Mouse (Mus musculus) limb, embryonic 12.5 days (tissue): ENCODE data around the gene Xcr1. TPM values are rescaled to one million over a fixed set of nuclear protein-coding genes. Genes with fewer than 3 reads are reported as not detected.

ENCODE experiments used
- ATAC-seq: fragments of 200-750 bp; cut with Nextera tagmentation; 2 replicates; pipeline ENCODE4 v1.8.0; 2017; ENCODE audit warnings: low read depth, moderate TSS enrichment; ENCODE audit not compliant: insufficient number of reproducible peaks, insufficient read depth, low FRiP score, low TSS enrichment
- H3K27ac ChIP-seq: fragments of 300-500 bp; sonication (generic); 2 replicates; pipeline ENCODE4 v1.5.1; 2016; ENCODE audit warnings: mild to moderate bottlenecking, moderate library complexity
- H3K27me3 ChIP-seq: fragments of 300-500 bp; sonication (generic); 2 replicates; pipeline ENCODE4 v1.6.1; 2016; ENCODE audit warnings: mild to moderate bottlenecking, moderate library complexity
- H3K36me3 ChIP-seq: fragments of 300-500 bp; sonication (generic); 2 replicates; pipeline ENCODE4 v1.6.1; 2016; ENCODE audit warnings: mild to moderate bottlenecking, moderate library complexity
- H3K4me1 ChIP-seq: fragments of 300-500 bp; sonication (generic); replicated peaks from 2 replicates; pipeline ENCODE4 v1.6.1; 2016
- H3K4me2 ChIP-seq: fragments of 300-500 bp; sonication (generic); 2 replicates; pipeline ENCODE4 v1.6.1; 2016; ENCODE audit warnings: mild to moderate bottlenecking, moderate library complexity
- H3K4me3 ChIP-seq: fragments of 300-500 bp; sonication (generic); replicated peaks from 2 replicates; pipeline ENCODE4 v1.5.1; 2016; ENCODE audit warnings: mild to moderate bottlenecking
- H3K9ac ChIP-seq: fragments of 300-500 bp; sonication (generic); replicated peaks from 2 replicates; pipeline ENCODE4 v1.6.1; 2016; ENCODE audit warnings: mild to moderate bottlenecking, moderate library complexity
- H3K9me3 ChIP-seq: fragments of 300-500 bp; sonication (generic); 2 replicates; pipeline ENCODE4 v1.6.1; 2016; ENCODE audit warnings: mild to moderate bottlenecking, moderate library complexity
- WGBS: fragments of 180-500 bp; shearing (Covaris S2); methylation state at CpG from one replicate; pipeline ENCODE4 v1.1.7; 2016; 5-methylcytosine and 5-hydroxymethylcytosine counted together
- polyA plus RNA-seq: library from polyadenylated mRNA; unstranded; fragments of >200 nt; fragmentation: Nextera tagmentation; extraction: Ambion mirVana; gene quantifications from 2 replicates; pipeline ENCODE4 v1.2.1, GENCODE M21; 2016

Xcr1 gene
- polyA plus RNA-seq, 1 experiment from 2014 or later, result 0.04 TPM

- H3K4me2 ChIP-seq, result peak overlapping the region; percentile 71
- H3K4me3 ChIP-seq, result peak overlapping the region; percentile 69; the same call in 1 of the 2 replicates
- 77% methylated on average over 2 of the region's 2 CpGs for WGBS
- H3K4me1 ChIP-seq, result peaks cover 12% of the 10 kb centered on the region; the same call in 1 of the 2 replicates
- no peaks in the 10 kb centered on the region for H3K36me3 ChIP-seq
- no peaks in the 10 kb centered on the region for H3K9me3 ChIP-seq
- no peak overlapping the region for H3K27ac ChIP-seq
- no peaks in the 10 kb centered on the region for H3K27me3 ChIP-seq
- H3K9ac ChIP-seq, result no peak overlapping the region; the same call in 1 of the 2 replicates
- no peak for ATAC-seq
Observed at GRCm38 (mm10) chr9:123849976-123850695, 11.7 kb downstream of the Xcr1 start.

GRCm38 (mm10) chr9:123846490-123846889 lies 15.3 kb downstream of the Xcr1 start:
- H3K36me3 ChIP-seq, result peaks cover under 1% of the 10 kb centered on the region; the same call in 1 of the 2 replicates
- H3K4me3 ChIP-seq, result no peak overlapping the region
- no peak for ATAC-seq
- no peak overlapping the region for H3K9ac ChIP-seq
- H3K27me3 ChIP-seq, result no peaks in the 10 kb centered on the region
- no peak overlapping the region for H3K4me2 ChIP-seq
- H3K27ac ChIP-seq, result no peak overlapping the region
- no peaks in the 10 kb centered on the region for H3K9me3 ChIP-seq
- H3K4me1 ChIP-seq, result peaks cover 12% of the 10 kb centered on the region; the same call in 1 of the 2 replicates
- WGBS, result 90% methylated on average over 1 of the region's 1 CpGs

DNA sequence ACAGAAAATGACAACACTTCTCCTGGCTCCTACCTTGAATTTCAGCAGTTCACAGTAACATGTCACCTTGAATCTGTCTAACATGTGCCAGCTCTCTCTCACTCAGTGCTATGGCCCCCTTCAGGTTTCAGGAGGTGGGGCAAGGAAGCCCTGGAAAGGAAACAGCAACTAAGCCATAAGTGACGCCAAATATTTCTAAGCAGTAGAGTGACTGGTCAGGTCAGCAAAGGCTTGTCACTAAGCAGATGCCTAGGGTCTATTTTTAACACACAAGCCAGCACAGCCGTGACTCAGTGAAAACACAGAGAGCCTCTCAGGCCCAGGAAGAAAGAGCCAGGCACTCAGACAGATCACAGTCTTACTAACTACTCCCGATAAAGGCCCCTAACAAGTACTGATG lies 16.7 kb downstream of the Xcr1 start:
- Histone ChIP-seq H3K9ac (no peak overlapping the region), H3K4me2 (no peak overlapping the region), H3K36me3 (peaks cover 4% of the 10 kb centered on the region; the same call in 1 of the 2 replicates), H3K4me3 (no peak overlapping the region), H3K4me1 (peaks cover 3% of the 10 kb centered on the region; the same call in 1 of the 2 replicates), H3K27me3 (no peaks in the 10 kb centered on the region), H3K9me3 (no peaks in the 10 kb centered on the region), H3K27ac (no peak overlapping the region)
- ATAC-seq, result no peak
- WGBS, result 60% methylated on average over 3 of the region's 3 CpGs

DNA sequence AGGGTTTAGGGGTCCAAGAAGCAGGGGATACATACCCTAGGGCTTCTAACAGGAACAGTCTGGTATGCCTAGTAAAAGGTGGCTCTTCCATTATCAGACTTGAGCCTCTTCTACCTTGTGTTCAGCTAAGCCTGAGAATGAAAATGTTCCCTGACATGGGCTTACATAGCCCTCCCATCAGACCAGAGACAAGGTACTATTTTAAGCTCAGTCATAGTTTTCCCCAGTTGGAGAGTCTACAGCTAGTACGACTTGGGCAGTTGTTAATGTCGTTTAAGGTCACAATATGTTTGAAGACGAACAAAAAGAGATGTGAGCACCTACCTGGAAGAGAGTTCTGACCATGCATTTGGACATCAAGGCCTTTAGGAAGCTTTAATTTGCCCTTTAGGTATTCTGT lies 17.4 kb downstream of the Xcr1 start:
- 85% methylated on average over 3 of the region's 3 CpGs for WGBS
- no peak for ATAC-seq
- Histone ChIP-seq H3K4me1 (no peaks in the 10 kb centered on the region), H3K4me2 (no peak overlapping the region), H3K36me3 (peaks cover 7% of the 10 kb centered on the region; the same call in 1 of the 2 replicates), H3K4me3 (no peak overlapping the region), H3K27me3 (no peaks in the 10 kb centered on the region), H3K9me3 (no peaks in the 10 kb centered on the region), H3K27ac (no peak overlapping the region), H3K9ac (no peak overlapping the region)

DNA sequence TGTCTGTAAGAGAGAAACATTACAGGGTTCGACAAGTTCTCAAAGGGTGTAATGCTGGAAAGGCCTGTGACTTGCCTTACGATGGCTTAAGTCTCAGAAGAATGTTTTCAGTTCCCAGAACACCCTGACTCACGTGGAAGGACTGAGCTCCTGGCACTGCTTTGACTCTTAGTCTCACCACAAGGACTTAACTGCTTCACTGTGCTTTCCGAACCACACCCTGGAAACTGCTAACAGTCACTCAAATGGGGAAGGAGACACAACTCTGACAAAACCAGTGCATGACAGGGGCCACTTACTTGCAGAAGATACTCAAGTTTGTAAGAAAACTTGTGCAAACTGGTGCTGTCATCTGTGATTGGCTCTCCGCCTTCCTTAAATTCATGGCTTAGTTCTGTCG lies 21.6 kb downstream of the Xcr1 start:
- Histone ChIP-seq H3K36me3 (peaks cover 39% of the 10 kb centered on the region), H3K4me1 (no peaks in the 10 kb centered on the region), H3K4me2 (no peak overlapping the region), H3K4me3 (no peak overlapping the region), H3K27me3 (no peaks in the 10 kb centered on the region), H3K27ac (no peak overlapping the region), H3K9me3 (no peaks in the 10 kb centered on the region), H3K9ac (no peak overlapping the region)
- 83% methylated on average over 6 of the region's 6 CpGs for WGBS
- ATAC-seq, result no peak

DNA sequence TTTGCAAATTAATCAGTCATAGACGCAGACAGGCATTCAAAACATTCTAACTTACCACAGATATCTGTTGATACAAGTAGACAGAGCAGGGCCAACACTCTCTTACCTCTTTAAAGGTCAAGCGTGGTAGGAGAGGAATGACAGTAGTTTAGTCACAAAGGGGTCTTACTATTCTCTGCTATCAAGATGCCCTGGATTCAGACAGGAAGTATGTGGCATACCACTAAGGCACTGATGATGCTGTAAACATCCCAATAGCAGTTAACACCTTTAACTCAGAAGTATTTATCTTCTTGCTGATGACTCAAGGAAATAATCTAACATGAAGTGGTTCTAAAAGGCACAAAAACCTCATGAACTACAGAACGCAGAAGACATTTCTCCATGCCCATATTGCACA lies 26.0 kb downstream of the Xcr1 start:
- 97% methylated on average over 3 of the region's 3 CpGs for WGBS
- no peak for ATAC-seq

DNA sequence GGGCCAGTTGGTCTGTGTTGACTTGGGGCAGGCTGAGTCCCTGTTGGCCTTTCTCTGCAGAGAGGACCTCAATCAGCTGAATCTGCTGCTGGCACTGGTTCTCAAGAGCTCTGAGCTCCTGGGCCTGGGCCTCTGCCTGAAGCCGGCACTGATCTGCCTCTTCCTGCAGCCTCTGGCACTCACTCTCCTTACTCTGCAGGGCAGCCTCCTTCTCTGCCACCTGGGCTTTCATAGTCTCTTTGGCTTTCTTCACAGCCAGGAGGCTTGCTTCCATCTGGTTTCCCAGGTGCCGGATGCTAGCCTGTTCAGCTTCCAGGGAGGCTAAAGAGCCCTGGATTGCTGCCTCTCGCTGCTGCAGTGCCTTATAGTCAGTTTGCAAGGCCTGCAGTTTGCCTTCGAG lies 32.9 kb downstream of the Xcr1 start:
- WGBS, result 89% methylated on average over 4 of the region's 4 CpGs
- Histone ChIP-seq H3K27ac (no peak overlapping the region), H3K9ac (no peak overlapping the region), H3K4me2 (no peak overlapping the region), H3K4me3 (no peak overlapping the region), H3K4me1 (no peaks in the 10 kb centered on the region), H3K36me3 (peaks cover 81% of the 10 kb centered on the region), H3K27me3 (no peaks in the 10 kb centered on the region), H3K9me3 (no peaks in the 10 kb centered on the region)
- no peak for ATAC-seq

More for the DNA sequence above, 26.0 kb downstream of the Xcr1 start:
- Histone ChIP-seq H3K4me3 (no peak overlapping the region), H3K4me2 (no peak overlapping the region), H3K36me3 (peaks cover 67% of the 10 kb centered on the region), H3K9ac (no peak overlapping the region), H3K27me3 (no peaks in the 10 kb centered on the region), H3K4me1 (no peaks in the 10 kb centered on the region), H3K27ac (no peak overlapping the region), H3K9me3 (no peaks in the 10 kb centered on the region)

GRCm38 (mm10) chr9:123826631-123827030 lies 35.2 kb downstream of the Xcr1 start:
- H3K4me1 ChIP-seq, result no peaks in the 10 kb centered on the region
- H3K36me3 ChIP-seq, result peaks cover 90% of the 10 kb centered on the region
- no peak overlapping the region for H3K4me3 ChIP-seq
- no peaks in the 10 kb centered on the region for H3K27me3 ChIP-seq
- H3K9me3 ChIP-seq, result no peaks in the 10 kb centered on the region
- no peak overlapping the region for H3K9ac ChIP-seq
- 86% methylated on average over 3 of the region's 3 CpGs for WGBS
- no peak for ATAC-seq
- no peak overlapping the region for H3K4me2 ChIP-seq
- H3K27ac ChIP-seq, result no peak overlapping the region

GRCm38 (mm10) chr9:123818601-123819000 lies 43.2 kb downstream of the Xcr1 start:
- no peaks in the 10 kb centered on the region for H3K4me1 ChIP-seq
- H3K27me3 ChIP-seq, result no peaks in the 10 kb centered on the region
- no peak for ATAC-seq
- WGBS, result 44% methylated on average over 2 of the region's 2 CpGs
- no peaks in the 10 kb centered on the region for H3K9me3 ChIP-seq
- no peak overlapping the region for H3K9ac ChIP-seq
- H3K27ac ChIP-seq, result no peak overlapping the region
- H3K4me3 ChIP-seq, result no peak overlapping the region
- H3K4me2 ChIP-seq, result no peak overlapping the region
- H3K36me3 ChIP-seq, result peaks cover 77% of the 10 kb centered on the region

DNA sequence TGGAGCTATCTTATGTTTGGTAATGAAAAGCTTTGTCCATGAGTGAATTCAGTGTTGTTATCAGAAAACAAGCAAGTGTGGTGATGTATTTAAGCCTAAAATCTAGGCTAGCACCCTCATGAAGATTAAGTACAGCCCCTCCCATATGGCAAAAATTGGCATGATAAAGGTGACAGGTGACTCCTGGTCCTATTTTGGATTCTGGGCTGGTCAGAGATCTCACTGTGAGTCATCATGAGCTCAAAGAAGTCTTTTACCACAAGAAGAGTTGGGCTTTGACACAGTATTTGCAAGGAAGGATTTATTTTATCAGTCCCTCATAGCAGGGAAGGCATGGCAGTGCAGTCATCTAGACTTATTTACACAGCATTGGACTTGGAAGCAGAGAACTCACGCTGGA lies 45.8 kb downstream of the Xcr1 start:
- Histone ChIP-seq H3K27me3 (no peaks in the 10 kb centered on the region), H3K4me3 (no peak overlapping the region), H3K9me3 (no peaks in the 10 kb centered on the region), H3K9ac (no peak overlapping the region), H3K36me3 (peaks cover 66% of the 10 kb centered on the region), H3K27ac (no peak overlapping the region), H3K4me2 (no peak overlapping the region), H3K4me1 (no peaks in the 10 kb centered on the region)
- WGBS, result 93% methylated on average over 1 of the region's 1 CpGs
- ATAC-seq, result no peak

DNA sequence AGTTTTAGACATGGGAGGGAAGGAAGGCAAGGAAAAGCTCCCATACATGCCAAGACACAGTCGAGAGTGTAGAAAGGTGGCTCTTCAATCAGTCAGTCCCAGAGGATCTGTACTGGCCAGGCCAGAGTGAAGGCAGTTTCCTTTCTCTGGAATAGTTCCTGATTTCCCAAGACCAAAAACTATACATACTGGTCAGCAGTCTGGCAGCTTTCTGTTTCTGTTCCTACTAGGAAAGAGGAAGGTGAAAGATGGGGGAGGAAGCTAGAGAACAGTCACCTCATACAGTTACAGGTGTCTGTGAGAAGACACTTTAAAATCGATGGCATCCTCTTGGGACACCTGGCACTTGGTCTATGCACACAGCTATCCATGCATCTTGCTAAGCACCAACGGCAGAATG lies 46.4 kb downstream of the Xcr1 start:
- 87% methylated on average over 3 of the region's 3 CpGs for WGBS
- H3K4me2 ChIP-seq, result no peak overlapping the region
- H3K27me3 ChIP-seq, result no peaks in the 10 kb centered on the region
- no peak overlapping the region for H3K4me3 ChIP-seq
- no peaks in the 10 kb centered on the region for H3K9me3 ChIP-seq
- H3K4me1 ChIP-seq, result no peaks in the 10 kb centered on the region
- peaks cover 67% of the 10 kb centered on the region for H3K36me3 ChIP-seq
- H3K27ac ChIP-seq, result no peak overlapping the region
- ATAC-seq, result no peak
- H3K9ac ChIP-seq, result no peak overlapping the region

DNA sequence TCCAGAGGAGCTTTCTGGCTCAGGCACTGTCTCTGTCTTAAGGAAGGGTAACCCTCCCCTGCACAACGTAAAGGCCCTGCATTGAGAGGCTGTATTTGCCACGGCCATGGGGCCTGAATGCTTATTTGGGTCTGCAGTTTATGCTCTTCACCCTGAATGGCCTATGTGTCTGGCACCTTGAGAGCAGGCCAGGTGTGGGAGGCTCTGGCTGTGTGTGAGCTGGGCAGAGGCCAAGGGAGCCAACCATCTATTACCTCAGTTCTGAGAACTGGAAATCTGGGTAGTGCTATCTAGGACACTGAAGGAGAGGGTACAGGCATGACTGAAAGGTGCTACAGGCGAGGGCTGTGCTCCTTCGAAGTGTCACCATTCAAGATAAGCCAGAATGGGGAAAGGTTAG lies 47.0 kb downstream of the Xcr1 start:
- Histone ChIP-seq H3K27me3 (no peaks in the 10 kb centered on the region), H3K9ac (no peak overlapping the region), H3K36me3 (peaks cover 70% of the 10 kb centered on the region), H3K4me2 (no peak overlapping the region), H3K4me1 (no peaks in the 10 kb centered on the region), H3K4me3 (no peak overlapping the region), H3K9me3 (no peaks in the 10 kb centered on the region), H3K27ac (no peak overlapping the region)
- ATAC-seq, result no peak
- WGBS, result 86% methylated on average over 4 of the region's 4 CpGs
